Mouse (Mus musculus) embryonic stem cell, embryonic (primary cell): ENCODE measurements at regions not wholly inside any gene's neighbourhood (a gene's known extent, or its start where the extent isn't known, plus 50 kb on each side); places are given as distances from the start of the nearest gene placed in this dataset.

Experiments used
- CTCF ChIA-PET, 4 experiments: fragments of 300-600 bp in 2 of 4; fragments of 350-600 bp in 2 of 4; sonication (Branson Sonifier 250); formaldehyde crosslinking; loops; one replicate each; lab custom pipeline; 2022; ENCODE audit warnings: inconsistent platforms in 2 of 4; lab: Charles Lee
- POLR2A ChIA-PET, 4 experiments: fragments of 300-600 bp in 2 of 4; fragments of 350-600 bp in 2 of 4; sonication (Branson Sonifier 250); formaldehyde crosslinking; loops; one replicate each; lab custom pipeline; 2022; ENCODE audit warnings: antibody characterized with exemption in 4 of 4, inconsistent platforms in 1 of 4; lab: Charles Lee

DNA sequence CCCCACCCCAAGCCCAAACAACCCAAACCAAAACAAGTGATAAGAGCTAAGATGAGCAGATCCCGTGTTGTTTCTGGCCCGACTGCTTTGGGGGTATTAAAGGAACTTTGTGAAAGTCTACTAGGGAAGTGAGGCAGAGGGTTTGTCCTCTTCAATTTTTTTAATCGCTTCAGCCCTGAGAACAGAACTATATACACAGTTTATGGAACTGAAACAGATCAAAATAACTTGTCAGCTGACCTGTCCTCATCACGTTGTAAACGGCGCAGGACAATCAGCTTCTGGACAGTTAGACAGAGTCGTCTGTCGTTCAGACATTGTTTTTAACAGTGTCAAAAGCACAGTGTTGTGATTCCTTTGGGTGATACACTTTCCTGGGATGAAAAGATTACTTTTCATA is 103.3 kb upstream of the Prdm1 start:
- ChIA-PET POLR2A (interaction anchor here in 1 of 4 experiments (0.6 to 0.7 kb wide), 2 partner anchors 442 to 788 kb away, joined by 3 read pairs; no protein-coding TSS in a partner anchor), CTCF (no interaction called here)

DNA sequence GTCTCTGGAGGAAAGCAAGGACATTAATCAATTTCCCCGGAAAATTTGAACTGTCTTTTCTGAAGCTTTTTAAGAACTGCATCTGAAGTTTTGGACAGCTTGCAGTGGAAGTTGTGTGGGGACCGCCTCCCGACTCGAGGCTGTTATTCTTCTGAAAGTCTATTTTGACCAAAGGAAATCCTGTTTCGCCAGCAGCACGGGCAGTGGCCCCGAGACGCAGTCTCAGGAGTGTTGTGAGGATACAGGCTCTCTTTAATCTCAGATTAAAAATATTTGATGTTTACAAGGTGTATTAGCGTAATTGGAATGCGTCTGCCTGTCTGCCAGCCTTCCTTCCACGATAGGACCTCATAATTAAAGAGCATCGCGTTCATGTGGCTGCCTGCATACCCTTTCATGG is 102.2 kb upstream of the Prdm1 start:
- ChIA-PET POLR2A (no interaction called here), CTCF (interaction anchor here in 1 of 4 experiments (0.6 kb wide), 2 partner anchors 289 to 314 kb away, joined by 3 to 5 read pairs; no protein-coding TSS in a partner anchor)

DNA sequence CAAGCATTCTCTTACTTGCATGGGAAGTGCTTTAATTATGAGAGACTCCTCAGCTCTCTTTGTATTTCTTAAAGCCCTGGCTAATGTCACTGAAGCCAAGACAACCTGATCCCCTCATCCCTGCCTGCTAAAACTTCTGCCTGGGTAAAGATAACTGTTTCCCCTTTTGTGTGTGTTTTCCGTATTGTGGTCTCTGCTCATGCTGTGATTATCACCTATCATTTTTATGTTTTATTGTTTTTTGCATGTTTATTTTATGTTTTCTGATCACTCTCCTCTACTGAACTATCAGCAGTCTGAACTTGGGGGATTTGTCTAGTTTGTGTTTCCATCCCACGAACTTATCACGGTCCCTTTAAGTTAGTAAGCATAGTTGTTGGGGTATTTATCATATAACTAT is 100.1 kb upstream of the Prdm1 start:
- ChIA-PET POLR2A (no interaction called here), CTCF (no interaction called here)

DNA sequence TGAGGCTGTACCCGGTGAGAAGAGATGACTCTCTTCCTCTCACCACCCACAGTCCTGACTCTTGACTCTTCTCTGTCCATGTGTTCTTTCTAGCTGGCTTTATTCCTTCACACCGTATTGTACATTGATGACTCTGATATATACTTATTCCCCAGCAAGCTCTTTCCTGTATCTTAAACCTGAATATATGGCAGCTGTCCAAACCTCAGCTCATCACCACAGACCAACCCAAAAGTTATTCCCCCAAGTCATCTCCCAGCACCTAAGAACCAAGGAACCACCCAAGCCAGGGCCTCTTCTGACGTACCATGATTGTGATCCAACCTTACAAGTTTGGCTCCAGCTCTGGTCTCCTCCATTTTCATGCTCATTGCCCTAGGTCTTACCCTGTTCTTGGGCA is 99.1 kb upstream of the Prdm1 start:
- POLR2A ChIA-PET, result interaction anchor here in 2 of 4 experiments (0.5 to 0.7 kb wide), 3 partner anchors 303 to 470 kb away, joined by 3 to 6 read pairs (median 4); no protein-coding TSS in a partner anchor
- CTCF ChIA-PET, result interaction anchor here in 1 of 4 experiments (0.6 kb wide), 1 partner anchor 1282 kb away, joined by 3 read pairs; no protein-coding TSS in a partner anchor

DNA sequence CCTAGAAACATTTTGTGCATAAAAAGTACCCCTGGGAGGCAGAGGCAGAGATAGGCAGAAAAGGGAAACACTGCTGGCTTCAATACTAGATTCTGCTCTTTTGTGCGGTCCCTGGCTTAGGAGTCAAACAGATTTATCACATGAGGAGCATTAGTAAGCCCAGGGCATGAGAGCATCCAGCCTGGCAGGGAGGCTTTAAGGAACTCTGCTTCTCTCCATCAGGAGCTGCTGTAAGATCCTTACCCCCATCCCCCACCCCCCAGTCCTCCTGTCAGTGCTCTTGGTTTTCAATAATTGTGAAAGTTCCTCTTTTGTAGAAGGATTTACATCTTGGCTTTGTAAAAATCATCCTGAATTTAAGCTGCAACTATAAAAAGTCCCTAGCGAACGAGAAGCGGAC is 97.2 kb upstream of the Prdm1 start:
- ChIA-PET POLR2A (no interaction called here), CTCF (no interaction called here)

DNA sequence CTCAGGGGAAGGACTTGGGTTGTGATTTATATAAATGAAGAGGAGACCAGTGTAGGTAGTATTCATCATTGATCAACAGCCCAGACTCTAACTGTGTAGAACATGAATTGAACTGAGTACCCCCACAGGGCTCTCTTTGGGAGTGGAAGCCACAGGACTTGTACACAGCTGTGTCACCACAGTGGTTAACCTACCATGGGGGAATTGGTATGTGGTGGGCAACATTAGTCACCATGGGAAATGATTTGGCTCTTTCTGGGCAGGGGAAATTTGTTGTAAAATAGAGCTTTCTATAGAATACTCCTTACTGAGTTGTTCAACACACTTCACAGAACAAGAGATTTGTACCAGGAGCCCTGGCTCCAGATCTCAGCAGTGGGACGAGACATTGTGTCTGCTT is 87.3 kb upstream of the Prdm1 start:
- ChIA-PET CTCF (no interaction called here), POLR2A (no interaction called here)

DNA sequence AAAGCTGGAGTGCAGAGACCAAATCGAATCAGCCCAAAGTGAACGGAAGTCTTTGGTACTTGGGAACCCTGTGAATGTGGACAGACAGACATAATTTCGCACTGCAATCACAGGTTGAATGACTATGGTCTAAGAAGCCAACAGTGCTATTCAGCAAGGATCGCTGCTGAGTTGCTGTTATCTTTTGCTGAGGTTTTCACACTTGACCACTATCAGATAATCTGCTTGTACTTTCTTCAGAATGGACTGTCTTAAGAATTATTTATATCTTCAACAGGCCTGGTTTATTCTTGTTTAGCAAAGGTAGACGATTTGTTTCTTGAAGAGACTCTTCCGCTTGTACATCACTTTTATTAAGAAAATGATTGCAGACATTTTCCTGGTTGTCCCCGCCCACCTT is 84.3 kb upstream of the Prdm1 start:
- POLR2A ChIA-PET, result no interaction called here
- CTCF ChIA-PET, result no interaction called here

DNA sequence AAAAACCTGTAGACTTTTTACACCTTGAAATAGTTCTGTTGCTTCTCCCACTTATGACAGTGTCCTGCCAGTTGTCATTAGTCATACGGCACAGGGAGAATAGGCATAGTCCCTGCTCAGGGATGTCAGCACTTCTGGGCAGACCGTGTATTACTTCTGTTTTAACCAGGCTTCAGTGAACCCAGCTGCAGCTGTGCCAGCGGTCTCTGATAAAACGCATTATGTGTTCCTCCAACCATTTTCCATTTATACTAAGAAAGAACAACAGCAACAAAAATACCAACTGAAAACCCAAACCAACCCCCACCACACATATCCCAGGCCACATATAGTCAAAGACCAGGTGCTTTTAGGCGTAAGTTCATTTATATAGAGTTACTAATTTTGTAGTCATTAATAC is 83.1 kb upstream of the Prdm1 start:
- POLR2A ChIA-PET, result interaction anchor here in 1 of 4 experiments (0.7 kb wide), 1 partner anchor 307 kb away, joined by 6 read pairs; no protein-coding TSS in a partner anchor
- CTCF ChIA-PET, result no interaction called here

DNA sequence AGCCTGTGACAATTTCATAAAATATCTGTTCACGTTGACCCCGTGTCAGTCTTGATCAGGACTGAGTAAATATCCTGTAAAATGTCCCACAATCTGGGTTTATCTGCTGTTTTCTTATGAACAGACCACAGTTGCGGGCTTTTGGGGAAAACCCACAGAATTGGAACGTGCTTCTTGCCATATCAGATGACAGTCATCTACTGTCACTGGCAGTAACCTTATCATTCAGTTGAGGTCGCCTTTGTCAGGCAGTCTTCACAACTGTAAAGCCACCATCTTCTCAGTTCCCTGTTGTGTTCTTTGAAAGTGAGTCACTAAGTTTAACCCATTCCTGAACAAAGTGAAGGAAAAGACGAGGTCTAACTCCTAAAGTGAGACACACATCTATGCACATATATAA is 80.9 kb upstream of the Prdm1 start:
- CTCF ChIA-PET, result no interaction called here
- POLR2A ChIA-PET, result no interaction called here

DNA sequence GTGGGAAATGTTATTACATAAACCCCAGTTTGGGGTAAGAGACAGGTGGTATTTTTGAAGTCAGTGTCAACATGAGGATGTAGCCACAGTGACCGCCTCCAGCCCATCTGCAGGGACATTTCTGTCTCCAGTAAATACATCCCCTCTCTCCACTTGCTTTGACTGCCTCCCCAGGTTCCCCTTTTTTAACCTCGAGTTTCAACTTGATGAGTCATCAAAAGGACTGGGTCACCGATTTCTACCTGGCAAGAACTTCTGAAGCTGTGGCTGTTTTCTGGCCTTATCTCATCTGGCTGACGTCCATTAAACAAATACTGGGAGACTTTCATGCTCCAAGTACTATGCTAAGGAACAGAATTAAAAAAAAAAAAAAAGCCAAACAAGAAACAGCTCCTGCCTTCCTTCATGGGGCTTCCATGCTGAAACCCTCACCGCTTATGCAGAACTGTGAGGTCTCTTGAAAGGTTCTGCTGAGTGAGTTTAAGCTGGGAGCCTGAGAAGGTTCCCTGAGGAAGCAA is 79.1 kb upstream of the Prdm1 start:
- ChIA-PET POLR2A (interaction anchor here in 1 of 4 experiments (0.7 kb wide), 1 partner anchor 163 kb away, joined by 5 read pairs; no protein-coding TSS in a partner anchor), CTCF (interaction anchor here in 1 of 4 experiments (0.7 kb wide), 1 partner anchor 742 kb away, joined by 3 read pairs; no protein-coding TSS in a partner anchor)

DNA sequence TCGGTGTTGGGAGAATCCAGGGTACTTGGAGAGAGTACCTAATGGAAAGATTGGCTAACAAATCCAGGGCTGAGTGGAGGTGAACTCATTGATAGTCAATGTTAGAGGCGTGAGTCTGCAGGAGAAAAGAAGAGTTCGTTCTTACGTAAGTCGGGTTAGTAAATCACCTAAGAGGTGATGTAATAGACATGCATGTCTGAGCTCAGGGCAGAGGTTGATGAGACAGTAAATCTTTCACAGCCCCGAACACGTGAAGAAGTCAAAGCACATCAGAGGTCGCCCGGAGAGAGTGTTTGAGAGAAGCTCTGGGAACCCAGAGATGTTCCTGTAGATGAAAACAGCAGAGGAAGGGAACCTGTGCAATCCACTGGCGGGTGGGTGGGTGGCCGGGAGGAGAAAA is 76.2 kb upstream of the Prdm1 start:
- POLR2A ChIA-PET, result no interaction called here
- CTCF ChIA-PET, result no interaction called here

DNA sequence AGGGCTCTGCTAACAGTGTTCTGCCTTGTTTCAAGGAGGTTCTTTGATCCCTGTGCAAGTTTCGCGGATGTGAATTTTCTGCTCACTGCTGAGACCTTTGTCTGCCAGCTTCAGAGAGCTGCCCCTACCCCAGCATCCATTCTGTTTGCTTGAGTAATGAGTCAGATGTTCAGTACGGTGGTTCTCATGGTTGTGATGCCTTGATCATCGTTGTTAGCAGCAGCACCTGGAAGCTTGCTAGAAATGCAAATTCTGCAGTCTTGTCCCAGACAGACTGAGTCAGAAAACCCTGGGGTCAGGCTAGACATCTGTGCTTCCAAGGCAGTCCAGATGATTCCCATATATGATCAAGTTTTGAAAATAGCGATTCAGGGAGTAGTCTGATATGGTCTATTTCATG is 75.2 kb upstream of the Prdm1 start:
- CTCF ChIA-PET, result no interaction called here

DNA sequence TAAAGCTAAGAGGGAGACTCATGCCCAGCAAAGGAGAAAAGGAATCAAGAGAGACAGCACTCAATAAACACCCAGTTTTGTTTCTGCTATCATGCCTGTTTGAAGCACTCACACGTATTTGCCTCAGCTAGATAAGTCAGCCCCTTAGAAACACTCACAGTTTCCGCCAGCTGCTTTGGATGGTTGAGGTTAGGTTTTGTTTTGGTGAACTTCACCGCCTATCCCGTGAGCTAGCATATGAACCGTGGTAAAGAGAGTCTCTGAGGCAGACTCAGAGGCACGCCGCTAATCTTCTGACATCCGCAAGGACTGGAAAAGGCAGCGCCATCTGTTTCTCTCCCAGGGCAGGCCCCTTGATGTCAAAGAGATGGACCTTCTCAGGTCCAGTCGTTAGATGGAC is 73.2 kb upstream of the Prdm1 start:
- ChIA-PET CTCF (no interaction called here), POLR2A (no interaction called here)

More for the DNA sequence above, 75.2 kb upstream of the Prdm1 start:
- POLR2A ChIA-PET, result interaction anchor here in 2 of 4 experiments (0.6 kb wide), 2 partner anchors 144 to 777 kb away, joined by 3 to 4 read pairs; no protein-coding TSS in a partner anchor

DNA sequence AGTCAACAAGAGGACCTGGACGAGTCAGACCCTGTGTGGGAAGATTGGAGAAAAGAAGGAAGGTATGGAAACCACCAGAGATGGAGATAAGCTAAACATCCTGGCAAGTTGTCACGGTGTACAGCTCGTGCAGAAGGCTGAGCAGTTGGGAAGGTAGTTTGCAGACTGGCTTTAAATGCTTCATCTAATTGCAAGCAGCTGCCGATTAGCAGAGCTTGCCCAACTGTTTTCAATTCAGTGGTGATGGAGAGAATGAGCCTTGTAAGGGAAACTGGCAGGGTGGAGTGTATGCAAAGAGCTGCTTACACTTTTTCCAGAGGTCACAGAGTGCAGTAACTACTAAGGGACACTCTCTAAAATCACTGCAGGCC is 71.6 kb upstream of the Prdm1 start:
- CTCF ChIA-PET, result interaction anchor here in 1 of 4 experiments (0.6 kb wide), 1 partner anchor 852 kb away, joined by 8 read pairs; no protein-coding TSS in a partner anchor
- POLR2A ChIA-PET, result no interaction called here

DNA sequence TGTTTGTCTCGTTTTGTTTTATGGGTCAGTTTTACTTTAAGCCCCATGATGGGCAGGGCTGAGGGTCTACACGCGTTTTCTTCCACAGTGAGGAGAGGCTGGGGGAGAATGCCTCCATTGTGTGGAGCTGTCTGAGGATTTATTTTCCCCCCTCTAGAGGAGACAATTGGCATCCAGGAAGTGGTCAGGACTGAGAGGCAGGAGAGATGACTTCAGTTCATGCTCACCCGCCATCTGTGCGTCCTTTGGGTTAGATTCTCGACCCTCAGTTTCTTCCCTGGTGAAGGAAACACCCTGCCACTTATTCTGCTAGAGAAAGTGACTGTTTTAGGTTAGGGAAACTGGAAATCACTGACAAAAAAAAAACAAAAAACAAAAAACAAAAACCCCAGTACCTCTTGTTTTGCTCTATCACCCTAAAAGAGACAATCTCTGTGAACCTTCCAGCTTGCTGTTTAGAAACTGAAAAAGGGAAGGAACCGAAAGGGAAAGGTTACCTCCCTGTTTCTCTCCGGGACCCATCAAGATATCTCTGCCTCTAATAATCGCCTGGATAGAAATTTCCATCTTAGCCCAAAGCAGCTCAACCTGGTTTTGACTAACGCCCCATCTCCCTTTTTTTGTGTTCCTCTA is 71.1 kb upstream of the Prdm1 start:
- ChIA-PET POLR2A (interaction anchor here in 1 of 4 experiments (0.7 kb wide), 1 partner anchor 396 kb away, joined by 3 read pairs; no protein-coding TSS in a partner anchor), CTCF (no interaction called here)

DNA sequence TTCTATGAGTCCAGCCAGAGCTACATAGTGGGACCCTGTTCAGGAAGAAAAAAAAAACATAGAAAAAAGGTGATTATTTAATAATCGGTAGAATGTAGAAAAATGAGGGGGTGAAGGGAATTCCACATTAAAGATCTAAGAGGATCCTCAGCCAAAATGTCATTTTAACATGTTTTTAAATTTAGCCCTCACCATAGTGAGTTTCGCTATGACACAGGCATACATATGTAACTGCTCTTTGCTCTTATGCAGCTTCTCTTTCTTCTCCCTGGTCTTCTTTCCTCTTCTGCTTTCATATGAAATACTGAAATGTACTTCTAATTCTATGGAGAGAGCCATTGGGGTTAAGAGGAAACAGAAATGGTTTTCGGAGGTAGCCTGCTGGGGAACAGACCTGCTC is 70.3 kb upstream of the Prdm1 start:
- CTCF ChIA-PET, result interaction anchor here in 1 of 4 experiments (0.6 kb wide), 1 partner anchor 524 kb away, joined by 3 read pairs; no protein-coding TSS in a partner anchor
- POLR2A ChIA-PET, result interaction anchor here in 2 of 4 experiments (0.6 to 1.1 kb wide), 2 partner anchors 10 to 184 kb away, joined by 3 to 5 read pairs; no protein-coding TSS in a partner anchor

DNA sequence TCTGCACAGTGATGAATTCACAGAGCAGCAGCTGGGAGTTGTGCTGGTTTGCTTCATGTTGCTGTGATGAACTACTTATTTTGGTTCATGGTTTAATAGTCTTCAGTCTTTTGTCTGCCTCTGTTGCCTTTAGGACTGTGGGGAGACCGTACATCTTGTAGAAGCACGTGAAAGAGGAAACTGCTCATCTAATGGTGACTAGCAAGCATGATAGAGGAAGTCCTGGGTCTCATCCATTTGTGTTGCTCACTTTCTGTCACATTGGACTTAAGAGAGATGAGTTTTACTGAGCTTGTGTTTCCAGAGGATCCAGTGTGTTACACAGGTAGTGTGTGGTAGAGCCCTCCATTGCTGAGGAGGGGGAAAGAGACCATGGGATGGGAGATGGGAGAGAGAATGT is 67.6 kb upstream of the Prdm1 start:
- ChIA-PET POLR2A (no interaction called here), CTCF (no interaction called here)

DNA sequence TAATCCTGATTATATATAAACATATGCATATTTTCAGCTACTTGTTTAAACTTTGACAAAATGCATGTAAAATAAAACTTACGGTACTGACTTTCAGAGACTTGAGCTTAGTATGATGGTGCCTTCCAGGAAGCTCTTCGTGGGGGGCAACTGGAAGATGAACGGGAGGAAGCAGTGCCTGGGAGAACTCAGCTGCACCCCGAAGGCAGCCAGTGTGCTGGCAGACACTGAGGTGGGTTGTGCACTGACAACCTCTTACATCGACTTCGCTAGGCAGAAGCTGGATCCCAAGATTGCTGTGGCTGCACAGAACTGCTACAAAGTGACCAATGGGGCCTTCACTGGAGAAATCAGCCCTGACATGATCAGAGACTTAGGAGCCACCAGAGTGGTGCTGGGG is 61.5 kb upstream of the Prdm1 start:
- POLR2A ChIA-PET, result no interaction called here

DNA sequence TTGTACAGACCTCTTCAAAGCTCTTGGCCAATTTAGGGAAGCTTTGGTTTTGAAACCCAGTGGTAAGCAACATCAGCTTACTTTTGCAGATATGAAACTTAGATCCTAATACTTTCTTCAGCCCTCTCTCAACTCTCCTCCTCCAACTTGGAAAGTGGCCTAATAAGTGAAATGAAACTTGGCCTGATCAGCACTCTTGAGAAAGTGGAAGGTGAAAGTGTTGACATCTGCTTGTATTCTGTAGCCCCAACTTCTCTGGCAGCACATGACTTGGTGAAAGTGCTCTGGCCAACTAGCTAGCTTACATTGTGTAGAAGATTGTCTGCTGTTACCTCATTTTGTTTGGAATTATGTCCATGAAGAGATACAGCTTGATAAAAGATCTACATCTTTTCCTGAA is 61.1 kb upstream of the Prdm1 start:
- ChIA-PET CTCF (interaction anchor here in 1 of 4 experiments (0.6 kb wide), 1 partner anchor 180 kb away, joined by 14 read pairs; no protein-coding TSS in a partner anchor), POLR2A (interaction anchor here in 1 of 4 experiments (1.1 kb wide), 1 partner anchor 9 kb away, joined by 3 read pairs; no protein-coding TSS in a partner anchor)

More for the DNA sequence above, 61.5 kb upstream of the Prdm1 start:
- CTCF ChIA-PET, result interaction anchor here in 1 of 4 experiments (0.6 kb wide), 1 partner anchor 179 kb away, joined by 14 read pairs; no protein-coding TSS in a partner anchor

DNA sequence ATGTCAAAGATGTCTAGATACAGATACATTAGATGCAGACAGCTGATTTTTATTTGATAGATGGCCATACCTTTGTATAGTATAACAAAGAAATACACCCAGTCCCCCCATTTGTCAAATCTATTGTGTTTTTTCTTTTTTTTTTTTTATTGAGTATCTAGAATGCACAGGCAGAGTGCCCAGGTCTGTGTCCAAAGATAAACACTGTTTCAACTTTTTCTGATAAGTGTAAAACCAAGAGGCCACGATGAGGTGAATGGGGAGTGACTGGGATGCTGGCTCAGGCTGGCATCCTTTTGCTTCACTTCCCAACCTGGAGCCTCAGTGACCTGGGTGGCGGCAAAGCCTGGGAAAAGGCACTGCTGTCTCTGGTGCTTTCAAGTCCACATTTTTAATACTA is 54.4 kb upstream of the Prdm1 start:
- ChIA-PET POLR2A (no interaction called here), CTCF (no interaction called here)
